ENCODE assay signal across 23 mouse cellular contexts in the genomic region with DNA sequence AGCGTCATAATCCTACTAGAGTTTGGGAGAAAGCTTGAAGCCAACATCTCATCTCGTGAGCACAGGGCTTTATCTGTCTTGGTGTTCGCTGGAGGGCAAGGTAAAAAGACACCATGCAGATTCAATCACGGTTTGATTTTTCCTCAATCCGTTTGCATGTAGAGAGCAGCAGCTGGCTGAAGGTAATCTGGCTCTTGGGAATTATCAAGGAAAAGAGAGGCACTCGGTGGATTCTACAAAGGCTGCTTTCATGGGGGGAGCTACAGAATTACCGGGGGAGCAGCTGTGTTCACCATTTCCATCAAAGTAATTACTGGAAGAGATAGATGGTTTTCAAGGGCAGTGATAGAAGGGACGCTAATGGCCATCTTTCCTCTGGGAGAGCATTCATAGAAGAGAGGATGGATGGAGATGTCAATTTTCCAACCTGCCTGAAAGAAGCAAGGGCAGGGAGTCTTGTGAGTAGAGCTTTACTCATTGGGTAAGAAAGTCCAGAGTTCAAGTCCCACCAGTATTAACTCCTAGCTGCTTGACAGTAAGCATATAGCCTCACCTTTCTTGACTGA.
A peak's percentile ranks its signal among the peaks of the same experiment; 100 is the strongest.
DNase-seq lines count a peak whose midpoint lies in the region; ATAC-seq and TF ChIP-seq lines count a peak whose summit lies in the region.
"Had no signal": no experiment of that assay in that cellular context is flagged by ENCODE, and none has a peak within 500 bp of the region (broad histone marks: within the 10 kb centered on the region; RNA-seq: fewer than 3 reads in every experiment).

No protein-coding gene starts in this region.

- no peaks in the 10 kb centered on the region for H3K36me3 ChIP-seq in forebrain, embryonic 12.5 days (replicated peaks)
- no peaks in the 10 kb centered on the region for H3K36me3 ChIP-seq in forebrain, embryonic 14.5 days (ENCODE audit: control insufficient read depth, insufficient read depth, low read length)
- no peaks in the 10 kb centered on the region for H3K36me3 ChIP-seq in midbrain, embryonic 14.5 days (ENCODE audit: control insufficient read depth, insufficient read depth, low read length)
- H3K36me3 ChIP-seq in midbrain, embryonic 11.5 days (ENCODE audit: control insufficient read depth, insufficient read depth, low read length) = no peaks in the 10 kb centered on the region
- no peaks in the 10 kb centered on the region for H3K36me3 ChIP-seq in hindbrain, postnatal 0 days (ENCODE audit: insufficient read depth, low read length)
- H3K36me3 ChIP-seq in neural tube, embryonic 14.5 days (ENCODE audit: control insufficient read depth, insufficient read depth, low read length) = no peaks in the 10 kb centered on the region
- H3K36me3 ChIP-seq: embryonic facial prominence, embryonic 12.5 days; forebrain, embryonic 10.5 days; heart, embryonic 13.5 days; kidney, embryonic 15.5 days; limb, embryonic 12.5 days; lung, embryonic 15.5 days; midbrain, embryonic 15.5 days had no signal

- no peak for DNase-seq in forebrain, embryonic 14.5 days (ENCODE audit: low spot score)
- peak; percentile 21 for DNase-seq in midbrain, embryonic 14.5 days
- no peak for DNase-seq in midbrain, embryonic 11.5 days (ENCODE audit: low spot score, missing footprints)
- DNase-seq in hindbrain, postnatal 0 days (ENCODE audit: low spot score) = peak; percentile 24
- no peak for DNase-seq in left cerebral cortex, postnatal 36 days (ENCODE audit: low spot score in 2 of 2)
- DNase-seq: adrenal gland, postnatal 14 days; cerebellum, adult 11-12 months; cerebellum, adult 9-11 months; forebrain, postnatal 0 days; heart, postnatal 10 days; kidney, adult 18-20 months; kidney, postnatal 25 days; thymus, postnatal 4 days had no signal

- WGBS in forebrain, embryonic 12.5 days = 71% methylated on average over 8 of the region's 8 CpGs
- WGBS in forebrain, embryonic 14.5 days = 71% methylated on average over 8 of the region's 8 CpGs
- WGBS in midbrain, embryonic 14.5 days = 39% methylated on average over 8 of the region's 8 CpGs
- 67% methylated on average over 8 of the region's 8 CpGs for WGBS in midbrain, embryonic 11.5 days
- 50% methylated on average over 8 of the region's 8 CpGs for WGBS in hindbrain, postnatal 0 days
- 26% methylated on average over 8 of the region's 8 CpGs for WGBS in neural tube, embryonic 14.5 days

- H3K9ac ChIP-seq in forebrain, embryonic 12.5 days = no peak overlapping the region
- H3K9ac ChIP-seq in forebrain, embryonic 14.5 days (ENCODE audit: low read length) = no peak overlapping the region
- H3K9ac ChIP-seq in midbrain, embryonic 14.5 days (replicated peaks; ENCODE audit: low read length) = no peak overlapping the region
- H3K9ac ChIP-seq in midbrain, embryonic 11.5 days (ENCODE audit: low read length) = no peak overlapping the region
- H3K9ac ChIP-seq in hindbrain, postnatal 0 days (replicated peaks; ENCODE audit: low read length) = no peak overlapping the region
- no peak overlapping the region for H3K9ac ChIP-seq in neural tube, embryonic 14.5 days (replicated peaks; ENCODE audit: low read depth, low read length)
- H3K9ac ChIP-seq: embryonic facial prominence, embryonic 12.5 days; forebrain, postnatal 0 days; heart, embryonic 13.5 days; kidney, embryonic 15.5 days; limb, embryonic 12.5 days; lung, embryonic 15.5 days; midbrain, embryonic 15.5 days had no signal

- intact Hi-C loops in left cerebral cortex, postnatal 36 days (cut with DNase I) = no loop called here

- H3K27me3 ChIP-seq in forebrain, embryonic 12.5 days = no peaks in the 10 kb centered on the region
- H3K27me3 ChIP-seq in forebrain, embryonic 14.5 days (replicated peaks; ENCODE audit: control insufficient read depth, insufficient read depth, low read length) = no peaks in the 10 kb centered on the region
- H3K27me3 ChIP-seq in midbrain, embryonic 14.5 days (ENCODE audit: control insufficient read depth, insufficient read depth, low read length) = no peaks in the 10 kb centered on the region
- H3K27me3 ChIP-seq in midbrain, embryonic 11.5 days (ENCODE audit: control insufficient read depth, insufficient read depth, low read length) = no peaks in the 10 kb centered on the region
- no peaks in the 10 kb centered on the region for H3K27me3 ChIP-seq in hindbrain, postnatal 0 days (ENCODE audit: insufficient read depth, low read length)
- no peaks in the 10 kb centered on the region for H3K27me3 ChIP-seq in neural tube, embryonic 14.5 days (ENCODE audit: control insufficient read depth, insufficient read depth, low read length)
- H3K27me3 ChIP-seq: embryonic facial prominence, embryonic 12.5 days; heart, embryonic 13.5 days; kidney, embryonic 15.5 days; limb, embryonic 12.5 days; lung, embryonic 15.5 days; midbrain, embryonic 15.5 days had no signal

- no peak for TF ChIP-seq CTCF in hindbrain, postnatal 0 days (IDR thresholded peaks at IDR 0.05; ENCODE audit: low read depth)

- peak overlapping the region; percentile 0; the same call in 1 of the 2 replicates for H3K27ac ChIP-seq in forebrain, embryonic 12.5 days
- H3K27ac ChIP-seq in forebrain, embryonic 14.5 days (ENCODE audit: low read depth, low read length) = no peak overlapping the region
- no peak overlapping the region for H3K27ac ChIP-seq in midbrain, embryonic 14.5 days (replicated peaks; ENCODE audit: low read depth, low read length)
- no peak overlapping the region for H3K27ac ChIP-seq in midbrain, embryonic 11.5 days (ENCODE audit: low read depth, low read length)
- no peak overlapping the region for H3K27ac ChIP-seq in hindbrain, postnatal 0 days
- no peak overlapping the region for H3K27ac ChIP-seq in neural tube, embryonic 14.5 days (ENCODE audit: low read depth, low read length)
- H3K27ac ChIP-seq: embryonic facial prominence, embryonic 12.5 days; forebrain, embryonic 10.5 days; heart, embryonic 13.5 days; kidney, embryonic 15.5 days; limb, embryonic 12.5 days; lung, embryonic 15.5 days; midbrain, embryonic 15.5 days had no signal

- no peak overlapping the region for H3K4me2 ChIP-seq in forebrain, embryonic 12.5 days
- H3K4me2 ChIP-seq in forebrain, embryonic 14.5 days (ENCODE audit: low read length) = no peak overlapping the region
- H3K4me2 ChIP-seq in midbrain, embryonic 14.5 days (ENCODE audit: low read length) = no peak overlapping the region
- H3K4me2 ChIP-seq in midbrain, embryonic 11.5 days = no peak overlapping the region
- H3K4me2 ChIP-seq in hindbrain, postnatal 0 days (ENCODE audit: low read depth, low read length) = no peak overlapping the region
- no peak overlapping the region for H3K4me2 ChIP-seq in neural tube, embryonic 14.5 days (ENCODE audit: low read depth, low read length)
- H3K4me2 ChIP-seq: embryonic facial prominence, embryonic 12.5 days; heart, embryonic 13.5 days; kidney, embryonic 15.5 days; limb, embryonic 12.5 days; lung, embryonic 15.5 days; midbrain, embryonic 15.5 days had no signal

- peaks cover 21% of the 10 kb centered on the region for H3K4me1 ChIP-seq in forebrain, embryonic 12.5 days
- peaks cover 17% of the 10 kb centered on the region for H3K4me1 ChIP-seq in forebrain, embryonic 14.5 days (ENCODE audit: control insufficient read depth, insufficient read depth, low read length)
- H3K4me1 ChIP-seq in midbrain, embryonic 14.5 days (ENCODE audit: control insufficient read depth, insufficient read depth, low read length) = peaks cover 11% of the 10 kb centered on the region; the same call in 1 of the 2 replicates
- no peaks in the 10 kb centered on the region for H3K4me1 ChIP-seq in midbrain, embryonic 11.5 days (ENCODE audit: control insufficient read depth, insufficient read depth, low read length)
- H3K4me1 ChIP-seq in hindbrain, postnatal 0 days (ENCODE audit: insufficient read depth, low read length) = no peaks in the 10 kb centered on the region
- H3K4me1 ChIP-seq in neural tube, embryonic 14.5 days (ENCODE audit: control insufficient read depth, insufficient read depth, low read length) = peaks cover 7% of the 10 kb centered on the region; the same call in 1 of the 2 replicates
- H3K4me1 ChIP-seq: lung, embryonic 15.5 days had no signal

- no peak for ATAC-seq in forebrain, embryonic 12.5 days (ENCODE audit: low FRiP score)
- no peak for ATAC-seq in forebrain, embryonic 14.5 days
- ATAC-seq in midbrain, embryonic 14.5 days (ENCODE audit: low FRiP score, low TSS enrichment) = no peak
- ATAC-seq in midbrain, embryonic 11.5 days (ENCODE audit: low FRiP score) = no peak
- ATAC-seq in hindbrain, postnatal 0 days = no peak
- ATAC-seq in neural tube, embryonic 14.5 days (ENCODE audit: low read depth) = peak; percentile 49
- ATAC-seq: CD4-positive, CD25-positive, alpha-beta regulatory T cell, adult 4 months; forebrain, postnatal 0 days; midbrain, embryonic 15.5 days had no signal

- H3K4me3 ChIP-seq in forebrain, embryonic 12.5 days (replicated peaks) = no peak overlapping the region
- H3K4me3 ChIP-seq in forebrain, embryonic 14.5 days (ENCODE audit: low read depth, low read length) = no peak overlapping the region
- no peak overlapping the region for H3K4me3 ChIP-seq in midbrain, embryonic 14.5 days (replicated peaks; ENCODE audit: low read depth, low read length)
- H3K4me3 ChIP-seq in midbrain, embryonic 11.5 days (ENCODE audit: low read depth, low read length) = no peak overlapping the region
- no peak overlapping the region for H3K4me3 ChIP-seq in hindbrain, postnatal 0 days (ENCODE audit: low read length)
- no peak overlapping the region for H3K4me3 ChIP-seq in neural tube, embryonic 14.5 days (ENCODE audit: low read depth, low read length)
- H3K4me3 ChIP-seq: embryonic facial prominence, embryonic 12.5 days; forebrain, embryonic 10.5 days; heart, embryonic 13.5 days; kidney, embryonic 15.5 days; limb, embryonic 12.5 days; lung, embryonic 15.5 days; midbrain, embryonic 15.5 days had no signal

- H3K9me3 ChIP-seq in forebrain, embryonic 12.5 days = no peaks in the 10 kb centered on the region
- no peaks in the 10 kb centered on the region for H3K9me3 ChIP-seq in forebrain, embryonic 14.5 days (replicated peaks; ENCODE audit: control insufficient read depth, low read length)
- no peaks in the 10 kb centered on the region for H3K9me3 ChIP-seq in midbrain, embryonic 14.5 days (ENCODE audit: control insufficient read depth, low read length)
- no peaks in the 10 kb centered on the region for H3K9me3 ChIP-seq in midbrain, embryonic 11.5 days (ENCODE audit: control insufficient read depth, low read length)
- H3K9me3 ChIP-seq in hindbrain, postnatal 0 days (ENCODE audit: low read length) = no peaks in the 10 kb centered on the region
- H3K9me3 ChIP-seq in neural tube, embryonic 14.5 days (ENCODE audit: control insufficient read depth, low read length) = no peaks in the 10 kb centered on the region
- H3K9me3 ChIP-seq: embryonic facial prominence, embryonic 12.5 days; forebrain, embryonic 10.5 days; heart, embryonic 13.5 days; kidney, embryonic 15.5 days; limb, embryonic 12.5 days; lung, embryonic 15.5 days; midbrain, embryonic 15.5 days had no signal

Comparison
In these comparisons a context has a peak if more than half of its experiments do, and no peak if none do; other contexts are left out.
1. DNase-seq: peak in midbrain, embryonic 14.5 days (single experiment) and hindbrain, postnatal 0 days (single experiment); none in forebrain, embryonic 14.5 days (single experiment), midbrain, embryonic 11.5 days (single experiment) and left cerebral cortex, postnatal 36 days (0 of 2).